Mouse (Mus musculus): Measurements from ENCODE around the gene Cacna1b.

Cacna1b gene

GRCm38 (mm10) chr2:24719645-24720379 lies 43.1 kb downstream of the Cacna1b start:
- in situ Hi-C loops (cut with MboI, MseI) = loop anchor here (10.0 kb wide), 1 partner anchor 655 kb away; no protein-coding TSS in a partner anchor

DNA sequence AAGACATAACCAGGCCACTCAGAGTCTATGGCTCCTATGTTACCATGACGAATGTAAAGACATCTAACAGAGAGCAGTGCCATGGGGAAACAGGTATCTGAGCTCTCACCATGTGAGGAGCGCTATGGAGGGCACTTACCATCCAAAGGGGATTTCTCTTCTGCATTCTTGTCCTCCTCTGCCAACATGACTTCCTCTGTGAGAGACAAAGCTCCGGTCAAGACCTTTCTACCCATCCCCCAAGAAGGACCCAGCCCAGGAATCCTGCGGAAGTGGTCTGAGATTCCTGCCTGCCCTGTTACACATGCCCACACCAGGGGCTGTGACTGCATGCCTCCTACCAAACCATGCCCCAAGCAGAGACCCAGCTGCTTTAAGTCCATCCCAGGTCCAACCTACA lies 44.0 kb downstream of the Cacna1b start:
- in situ Hi-C loops (cut with MboI, MseI) = loop anchor here (10.0 kb wide), 1 partner anchor 654 kb away; no protein-coding TSS in a partner anchor

DNA sequence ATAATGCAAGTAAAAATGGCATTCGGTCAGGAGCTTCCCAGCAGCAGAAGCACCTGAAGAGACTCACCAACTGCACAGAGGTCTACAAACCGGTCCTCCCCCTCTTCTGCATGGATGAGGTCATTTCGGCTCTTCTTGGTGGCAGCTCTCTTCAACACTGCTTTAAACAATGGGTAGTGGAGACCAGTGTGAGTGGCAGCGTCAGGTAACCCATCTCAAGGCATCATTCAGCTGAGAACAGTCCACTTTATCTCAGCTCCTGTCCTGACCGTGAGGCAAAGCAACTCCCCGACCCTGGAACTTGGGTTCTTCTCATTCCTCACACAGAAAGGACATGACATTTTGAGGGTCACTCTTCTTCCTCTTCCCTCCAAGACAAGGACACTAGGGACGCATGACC lies 45.0 kb downstream of the Cacna1b start:
- in situ Hi-C loops (cut with MboI, MseI) = loop anchor here (10.0 kb wide), 1 partner anchor 653 kb away; no protein-coding TSS in a partner anchor

DNA sequence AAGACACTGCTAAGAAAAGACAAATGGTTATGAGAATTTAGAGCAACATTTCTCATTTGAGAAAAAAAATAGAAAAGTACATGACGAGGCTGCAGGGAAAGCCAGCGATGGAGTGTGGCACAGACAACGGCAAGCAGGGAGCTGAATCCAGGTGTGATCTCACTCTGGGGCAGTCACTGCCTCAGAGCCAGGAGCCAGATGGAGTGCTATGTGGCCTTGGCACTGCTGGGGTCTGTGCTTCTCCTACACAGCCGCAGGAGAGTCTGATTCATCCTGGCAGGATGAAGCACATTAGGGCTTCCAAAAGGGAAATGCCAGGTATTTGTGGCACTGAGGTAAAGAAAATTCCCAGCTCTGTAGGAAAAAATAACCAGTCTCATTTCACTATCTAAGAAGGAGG lies 45.5 kb downstream of the Cacna1b start:
- in situ Hi-C loops (cut with MboI, MseI) = loop anchor here (10.0 kb wide), 1 partner anchor 653 kb away; no protein-coding TSS in a partner anchor

DNA sequence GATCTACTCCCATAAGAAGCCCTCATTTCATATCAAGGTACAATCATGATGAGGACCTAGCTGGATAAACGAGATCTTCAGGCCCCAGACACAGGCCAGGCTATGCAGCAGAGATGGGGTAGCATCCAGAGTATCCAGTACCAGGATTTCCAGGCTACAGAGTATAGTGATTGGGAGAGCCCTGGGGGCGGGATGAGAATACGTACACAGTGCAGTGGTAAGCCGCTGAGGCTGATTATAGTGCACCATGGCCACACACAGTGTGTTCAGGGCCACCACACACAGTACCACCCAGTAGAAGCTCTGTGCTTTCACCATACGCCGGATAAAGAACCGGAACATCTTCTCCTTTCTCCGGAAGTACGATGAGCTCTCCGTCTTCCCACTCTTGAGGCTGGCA lies 57.0 kb downstream of the Cacna1b start:
- in situ Hi-C loops (cut with MboI, MseI) = no loop called here

DNA sequence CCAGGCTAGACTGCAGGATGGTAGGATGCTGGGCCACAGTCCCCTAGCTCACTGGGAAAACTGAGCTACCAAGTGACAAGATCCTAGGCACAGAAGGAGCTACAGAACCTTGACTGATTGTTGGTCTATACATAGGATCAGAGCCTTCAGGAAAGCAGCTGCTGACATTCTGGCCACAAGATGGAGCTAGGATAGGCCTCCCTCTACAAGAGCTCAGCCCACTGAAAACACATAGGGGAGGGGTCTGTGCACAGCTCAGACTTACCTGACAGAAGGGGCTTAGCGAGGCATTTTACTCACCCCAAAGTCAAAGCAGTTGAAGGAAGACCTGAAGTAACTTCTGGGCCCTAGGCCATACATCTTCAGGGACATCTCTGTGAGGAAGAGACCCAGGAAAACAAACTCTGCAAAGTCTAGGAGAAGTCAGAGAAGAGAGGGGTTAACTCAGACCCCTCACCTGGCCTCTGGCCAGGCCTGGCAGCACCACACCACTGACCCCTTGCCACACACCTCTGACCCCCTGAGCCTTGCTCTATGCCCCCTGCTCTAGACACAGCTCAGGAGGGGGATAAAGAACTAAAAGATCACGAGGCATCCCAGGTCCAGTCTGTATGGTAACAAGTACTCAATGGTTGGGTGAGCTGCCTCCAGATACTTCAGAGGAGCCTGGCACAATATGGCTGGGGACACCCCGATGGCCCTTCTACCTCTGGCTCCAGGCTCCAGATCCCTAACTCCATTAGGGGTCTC lies 60.6 kb downstream of the Cacna1b start:
- in situ Hi-C loops (cut with MboI, MseI) = no loop called here

GRCm38 (mm10) chr2:24697281-24697980 lies 65.5 kb downstream of the Cacna1b start:
- in situ Hi-C loops (cut with MboI, MseI) = no loop called here

DNA sequence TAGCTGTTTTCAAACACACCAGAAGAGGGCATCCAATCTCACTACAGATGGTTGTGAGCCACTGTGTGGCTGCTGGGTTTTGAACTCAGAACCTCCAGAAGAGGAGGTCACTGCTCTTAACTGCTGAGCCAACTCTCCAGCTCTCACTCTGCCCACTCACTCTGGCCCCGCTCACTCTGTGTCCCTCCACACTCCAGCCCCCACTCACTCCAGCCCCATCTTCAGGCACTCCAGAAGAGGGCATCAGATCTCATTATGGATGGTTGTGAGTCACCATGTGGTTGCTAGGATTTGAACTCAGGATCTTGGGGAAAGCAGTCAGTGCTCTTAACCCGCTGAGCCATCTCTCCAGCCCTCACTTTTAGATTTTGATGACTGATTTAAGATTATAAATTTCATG lies 70.6 kb downstream of the Cacna1b start:
- in situ Hi-C loops (cut with MboI, MseI) = no loop called here

DNA sequence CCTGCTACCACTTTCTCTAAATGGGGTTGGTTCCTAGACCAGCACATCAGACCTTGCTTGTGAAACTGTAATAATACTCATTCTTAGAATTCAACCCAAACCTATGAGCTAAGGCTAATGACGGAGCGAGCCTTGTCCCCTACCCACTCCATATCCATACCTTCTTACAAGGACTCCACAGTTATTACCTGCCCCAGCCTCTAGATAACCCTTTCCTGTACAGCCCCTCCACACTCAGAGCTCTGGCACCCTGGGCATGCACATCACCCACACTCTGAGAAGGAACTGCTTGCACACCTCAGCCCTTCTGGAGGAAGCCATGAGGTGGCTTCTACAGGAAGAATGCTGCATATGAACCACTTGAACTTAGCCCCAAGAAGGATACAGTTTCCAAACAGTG lies 72.6 kb downstream of the Cacna1b start:
- in situ Hi-C loops (cut with MboI, MseI) = no loop called here

DNA sequence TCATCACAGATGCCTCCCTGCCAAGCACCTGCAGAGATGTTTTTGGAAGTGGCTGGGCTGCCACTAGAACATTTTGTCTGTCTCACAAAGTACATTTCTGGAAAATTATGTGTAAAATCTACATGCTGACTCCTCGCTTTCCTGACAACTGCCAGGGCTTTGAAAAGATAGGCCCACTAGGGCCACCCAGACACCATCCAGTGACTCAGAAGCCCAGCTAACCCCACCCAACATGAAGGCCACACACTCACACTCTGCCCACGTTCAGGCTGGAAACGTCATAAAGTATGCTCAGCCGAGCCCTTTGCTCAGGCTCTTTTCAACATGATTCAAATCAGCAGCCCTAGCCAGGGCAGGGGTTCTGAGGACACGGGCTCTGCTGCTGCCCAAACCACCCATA lies 77.6 kb downstream of the Cacna1b start:
- in situ Hi-C loops (cut with MboI, MseI) = no loop called here

- in situ Hi-C loops (cut with MboI, MseI) = no loop called here
These were observed 78.2 kb downstream of the Cacna1b start for GRCm38 (mm10) chr2:24684796-24685195.

- in situ Hi-C loops (cut with MboI, MseI) = no loop called here
These were observed 79.7 kb downstream of the Cacna1b start for GRCm38 (mm10) chr2:24683266-24683665.

- in situ Hi-C loops (cut with MboI, MseI) = no loop called here
These were observed 82.2 kb downstream of the Cacna1b start for GRCm38 (mm10) chr2:24680731-24681130.

- in situ Hi-C loops (cut with MboI, MseI) = no loop called here
These were observed 82.8 kb downstream of the Cacna1b start for GRCm38 (mm10) chr2:24680176-24680575.

DNA sequence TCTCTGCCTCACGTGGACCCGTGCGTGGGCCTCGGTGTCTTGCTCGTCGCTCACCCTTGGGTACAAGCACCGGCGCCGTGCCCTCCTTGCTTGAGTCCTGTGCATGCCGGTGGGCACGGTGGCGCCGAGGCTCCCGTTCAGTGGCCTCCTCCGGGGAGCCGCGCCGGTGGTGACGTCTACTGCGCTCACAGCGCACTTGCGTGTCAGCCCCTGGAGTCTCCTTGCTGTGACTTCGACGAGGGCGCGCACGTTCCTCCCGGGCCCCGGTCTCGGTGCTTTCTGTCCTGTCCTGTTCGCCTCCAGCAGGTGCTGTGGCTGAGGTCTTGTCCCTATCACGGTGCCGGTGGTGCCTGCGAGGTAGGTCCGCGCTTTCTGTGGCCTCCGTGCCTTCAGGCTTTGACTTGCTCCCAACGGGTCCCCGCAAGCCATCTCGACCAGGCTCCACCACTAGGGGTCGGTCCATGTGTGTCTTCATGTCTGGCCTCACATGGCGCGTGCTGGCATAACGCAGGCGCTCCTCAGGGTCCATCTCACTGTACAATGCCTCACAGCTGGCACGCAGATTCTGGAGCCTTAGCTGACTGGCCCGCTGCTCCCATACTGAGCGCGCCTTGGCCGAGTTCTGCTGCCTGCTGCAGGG lies 83.8 kb downstream of the Cacna1b start:
- in situ Hi-C loops (cut with MboI, MseI) = no loop called here

GRCm38 (mm10) chr2:24678538-24678937 lies 84.4 kb downstream of the Cacna1b start:
- in situ Hi-C loops (cut with MboI, MseI) = no loop called here

- in situ Hi-C loops (cut with MboI, MseI) = no loop called here
These were observed 84.8 kb downstream of the Cacna1b start for GRCm38 (mm10) chr2:24678110-24678509.

- in situ Hi-C loops (cut with MboI, MseI) = no loop called here
These were observed 85.3 kb downstream of the Cacna1b start for GRCm38 (mm10) chr2:24677629-24678028.

DNA sequence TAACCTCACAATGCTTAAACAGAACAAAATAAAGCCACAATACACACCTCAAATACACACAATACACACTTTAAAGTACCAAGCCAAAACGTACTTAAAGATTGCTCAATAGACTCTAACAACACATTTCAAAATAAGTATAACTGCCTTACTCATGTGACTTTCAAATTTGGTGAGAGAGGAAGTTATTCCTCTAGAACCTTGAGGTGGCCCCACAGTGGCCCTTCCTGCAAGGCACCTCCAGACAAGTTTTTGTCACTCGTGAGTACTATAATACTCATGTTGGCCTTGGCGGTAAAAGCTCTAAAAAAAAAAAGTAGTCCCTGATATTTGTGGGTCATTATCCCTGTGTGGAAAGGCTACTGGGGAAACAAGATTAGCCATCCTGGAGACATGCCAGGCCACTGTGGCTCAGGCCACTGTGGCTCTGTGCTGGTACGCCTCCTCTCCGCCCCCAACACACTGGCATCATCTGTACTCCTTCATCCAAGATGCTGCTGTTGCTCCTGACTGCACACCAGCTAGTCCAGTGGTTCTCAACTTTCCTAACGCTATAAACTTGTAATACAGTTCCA lies 88.4 kb downstream of the Cacna1b start:
- in situ Hi-C loops (cut with MboI, MseI) = no loop called here

GRCm38 (mm10) chr2:24668598-24668997 lies 94.4 kb downstream of the Cacna1b start:
- in situ Hi-C loops (cut with MboI, MseI) = no loop called here

DNA sequence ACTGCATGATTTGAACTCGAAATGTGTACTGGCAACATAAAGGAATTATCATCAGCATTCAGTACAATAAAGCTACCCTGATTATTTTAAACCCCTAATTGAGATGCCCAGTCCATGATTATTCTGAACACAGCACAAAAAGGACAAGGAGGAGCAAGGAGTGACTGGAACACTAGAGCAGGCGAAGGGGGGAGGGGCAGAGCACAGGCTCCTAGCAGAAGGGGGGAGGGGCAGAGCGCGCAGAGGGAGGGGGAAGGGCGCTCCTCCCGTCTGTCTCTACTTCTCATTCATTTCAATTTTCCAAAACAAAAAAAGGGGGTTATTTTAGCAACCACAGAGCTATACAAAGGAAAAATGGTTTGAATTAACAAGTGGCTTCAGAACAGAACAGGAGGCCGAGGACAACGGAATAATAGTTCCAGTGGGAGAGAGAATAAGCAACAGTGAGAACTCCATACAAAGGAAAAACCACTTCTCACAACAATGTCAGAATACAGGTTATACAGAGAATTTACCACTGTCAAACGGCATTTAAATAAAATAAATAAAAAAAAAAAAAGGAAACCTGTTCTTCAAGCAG lies 98.2 kb downstream of the Cacna1b start:
- in situ Hi-C loops (cut with MboI, MseI) = no loop called here
